Mouse (Mus musculus): ENCODE data around the gene Il5ra. TPM values are rescaled to one million over a fixed set of nuclear protein-coding genes. Genes with fewer than 3 reads are reported as not detected.

Il5ra gene
- total RNA-seq, 2 experiments from 2014 or later = not detected

- DNase-seq (ENCODE audit: low spot score in 2 of 2) = no peak
- intact Hi-C loops (cut with DNase I) = no loop called here
Measured at GRCm38 (mm10) chr6:106743556-106744233, 5.1 kb downstream of the Il5ra start.

GRCm38 (mm10) chr6:106740244-106740825 lies 8.5 kb downstream of the Il5ra start:
- intact Hi-C loops (cut with DNase I) = no loop called here
- DNase-seq (ENCODE audit: low spot score in 2 of 2) = no peak

- no peak for DNase-seq (ENCODE audit: low spot score in 2 of 2)
- intact Hi-C loops (cut with DNase I) = no loop called here
Measured at GRCm38 (mm10) chr6:106738229-106738628, 10.6 kb downstream of the Il5ra start.

GRCm38 (mm10) chr6:106732563-106732962 lies 16.3 kb downstream of the Il5ra start:
- intact Hi-C loops (cut with DNase I) = no loop called here

GRCm38 (mm10) chr6:106729682-106730314 lies 19.0 kb downstream of the Il5ra start:
- intact Hi-C loops (cut with DNase I) = no loop called here
- DNase-seq (ENCODE audit: low spot score in 2 of 2) = no peak

More at GRCm38 (mm10) chr6:106732563-106732962, 16.3 kb downstream of the Il5ra start:
- no peak for DNase-seq (ENCODE audit: low spot score in 2 of 2)

- DNase-seq (ENCODE audit: low spot score in 2 of 2) = no peak
- intact Hi-C loops (cut with DNase I) = no loop called here
Measured at GRCm38 (mm10) chr6:106727703-106728102, 21.1 kb downstream of the Il5ra start.

GRCm38 (mm10) chr6:106726078-106726477 lies 22.8 kb downstream of the Il5ra start:
- no peak for DNase-seq (ENCODE audit: low spot score in 2 of 2)

GRCm38 (mm10) chr6:106725642-106726041 lies 23.2 kb downstream of the Il5ra start:
- DNase-seq (ENCODE audit: low spot score in 2 of 2) = no peak
- intact Hi-C loops (cut with DNase I) = no loop called here

More at GRCm38 (mm10) chr6:106726078-106726477, 22.8 kb downstream of the Il5ra start:
- intact Hi-C loops (cut with DNase I) = no loop called here

- intact Hi-C loops (cut with DNase I) = no loop called here
- no peak for DNase-seq (ENCODE audit: low spot score in 2 of 2)
Measured at GRCm38 (mm10) chr6:106705506-106706035, 43.3 kb downstream of the Il5ra start.

GRCm38 (mm10) chr6:106701931-106702330 lies 46.9 kb downstream of the Il5ra start:
- intact Hi-C loops (cut with DNase I) = no loop called here
- no peak for DNase-seq (ENCODE audit: low spot score in 2 of 2)

- DNase-seq (ENCODE audit: low spot score in 2 of 2) = no peak
- intact Hi-C loops (cut with DNase I) = no loop called here
Measured at GRCm38 (mm10) chr6:106675581-106675980, 73.3 kb downstream of the Il5ra start.

GRCm38 (mm10) chr6:106663780-106664651 lies 84.8 kb downstream of the Il5ra start:
- DNase-seq (ENCODE audit: low spot score in 2 of 2) = peak in 1 of 2 experiments; percentile 26
- intact Hi-C loops (cut with DNase I) = no loop called here

Other genes starting within 250 kb of the Il5ra start
- 10 to 100 TPM; 47.2 to 60.8 TPM for gene Trnt1, start 20.1 kb upstream of the Il5ra start, total RNA-seq (2021)
- gene Crbn, start 51.0 kb upstream of the Il5ra start, total RNA-seq (2021) = 10 to 100 TPM; 98.7 to 99.9 TPM

Data from left cerebral cortex, postnatal 25 days (tissue).